Mouse (Mus musculus): Measurements from ENCODE around the gene Dst.
"Not testable (repeated sequence)": the region's sequence is repeated elsewhere in the genome, so short reads cannot be mapped to it uniquely, and the experiment has no call there.

The Dst gene

GRCm38 (mm10) chr1:34063943-34064342, 155.9 kb downstream of the Dst start:
- no peak for DNase-seq (ENCODE audit: low spot score)

DNA sequence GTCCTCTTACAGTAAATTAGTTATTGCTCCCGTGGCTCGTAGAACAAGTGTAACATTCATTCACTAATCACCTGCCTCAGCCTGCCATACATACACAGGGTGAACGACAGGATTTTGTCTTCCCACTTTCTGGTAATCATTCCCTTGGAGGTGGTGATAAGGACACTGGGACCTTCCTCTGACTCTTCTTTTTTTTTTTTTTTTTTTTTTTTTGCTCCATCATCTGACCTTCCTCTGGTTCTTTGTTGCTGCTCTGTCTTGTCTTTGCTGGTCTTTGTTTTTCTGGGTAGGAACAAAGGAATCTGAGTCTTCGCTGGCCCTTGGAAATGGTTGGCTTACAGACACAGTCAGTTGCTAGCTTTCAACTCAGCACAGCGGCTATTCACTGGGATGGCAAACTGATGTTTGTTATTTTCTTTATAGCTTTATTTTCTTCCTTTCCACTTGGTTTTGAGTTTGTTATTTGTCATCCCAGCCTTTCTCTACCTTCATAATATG, 157.6 kb downstream of the Dst start:
- no peak for DNase-seq (ENCODE audit: low spot score)

GRCm38 (mm10) chr1:34066401-34066800, 158.4 kb downstream of the Dst start:
- DNase-seq (ENCODE audit: low spot score): not testable (repeated sequence)

- DNase-seq (ENCODE audit: low spot score): no peak
Observed at GRCm38 (mm10) chr1:34068341-34068740, 160.3 kb downstream of the Dst start.

DNA sequence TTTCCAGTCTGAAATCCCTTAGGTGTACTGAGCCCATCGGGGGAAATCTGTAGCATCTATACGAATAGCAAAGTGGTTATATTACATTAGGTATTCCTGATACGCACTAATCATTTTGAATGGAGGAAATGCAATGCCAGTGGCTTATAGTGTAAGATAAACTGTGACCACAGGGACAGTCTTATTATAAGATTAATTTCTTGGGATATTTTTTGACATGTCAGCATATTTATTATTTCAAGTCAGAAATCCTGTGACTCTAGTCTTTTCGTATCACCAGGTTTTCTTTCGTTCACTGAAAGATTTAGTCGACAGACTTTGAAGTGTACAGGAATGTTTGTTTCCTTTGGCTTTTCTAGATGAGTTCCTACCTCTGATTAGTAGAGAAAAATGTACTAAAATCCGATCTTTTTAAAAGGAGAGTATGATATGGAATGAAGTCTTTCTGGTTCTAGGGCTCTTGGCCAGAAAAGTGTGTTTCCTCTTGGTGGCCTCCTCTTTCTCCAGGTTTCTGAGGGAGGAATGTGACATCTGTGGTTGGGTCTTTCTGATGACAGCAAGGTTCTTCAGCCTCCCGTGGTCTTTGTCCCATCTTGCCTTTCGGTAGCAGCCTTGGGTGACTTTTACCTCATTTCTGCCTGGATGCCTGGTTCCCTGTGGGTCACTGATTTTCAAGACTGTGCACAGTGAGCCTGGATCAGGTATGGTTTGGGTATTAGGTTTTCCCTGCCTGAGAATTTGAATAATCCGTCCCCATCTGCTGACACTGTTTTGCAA, 161.7 kb downstream of the Dst start:
- no peak for DNase-seq (ENCODE audit: low spot score)

GRCm38 (mm10) chr1:34070474-34070873, 162.4 kb downstream of the Dst start:
- DNase-seq (ENCODE audit: low spot score): no peak

DNA sequence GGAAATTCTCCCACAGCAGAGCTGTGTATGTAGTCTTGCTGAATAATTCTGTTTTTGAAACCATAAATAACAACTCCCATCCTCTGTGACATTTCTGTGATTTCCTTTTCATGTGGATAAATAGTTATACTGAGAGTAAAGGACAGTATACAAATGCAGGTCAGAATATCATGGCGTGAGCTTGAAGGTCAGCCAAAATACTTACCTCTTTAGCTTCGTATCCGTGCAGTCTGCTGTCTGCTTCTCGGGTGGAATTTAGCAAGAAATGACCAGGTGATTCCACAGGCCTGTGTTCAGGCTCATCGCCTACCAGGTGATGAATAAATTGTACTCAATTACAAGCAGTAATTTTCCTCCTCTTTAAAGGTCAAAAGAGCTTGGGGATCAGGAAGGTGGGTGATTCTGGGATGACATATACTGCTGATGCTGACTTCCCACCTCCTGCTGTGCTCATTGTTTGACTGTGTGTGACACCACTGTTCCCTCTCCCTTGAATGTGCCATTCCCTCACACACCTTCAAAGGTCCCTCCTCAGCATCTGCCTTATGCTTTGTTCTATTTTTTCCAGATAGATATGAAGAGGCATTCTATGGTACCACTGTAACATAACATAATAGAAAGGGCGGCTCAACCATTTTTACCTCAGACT, 163.1 kb downstream of the Dst start:
- DNase-seq (ENCODE audit: low spot score): no peak

- no peak for DNase-seq (ENCODE audit: low spot score)
Observed at GRCm38 (mm10) chr1:34072262-34072661, 164.2 kb downstream of the Dst start.

DNA sequence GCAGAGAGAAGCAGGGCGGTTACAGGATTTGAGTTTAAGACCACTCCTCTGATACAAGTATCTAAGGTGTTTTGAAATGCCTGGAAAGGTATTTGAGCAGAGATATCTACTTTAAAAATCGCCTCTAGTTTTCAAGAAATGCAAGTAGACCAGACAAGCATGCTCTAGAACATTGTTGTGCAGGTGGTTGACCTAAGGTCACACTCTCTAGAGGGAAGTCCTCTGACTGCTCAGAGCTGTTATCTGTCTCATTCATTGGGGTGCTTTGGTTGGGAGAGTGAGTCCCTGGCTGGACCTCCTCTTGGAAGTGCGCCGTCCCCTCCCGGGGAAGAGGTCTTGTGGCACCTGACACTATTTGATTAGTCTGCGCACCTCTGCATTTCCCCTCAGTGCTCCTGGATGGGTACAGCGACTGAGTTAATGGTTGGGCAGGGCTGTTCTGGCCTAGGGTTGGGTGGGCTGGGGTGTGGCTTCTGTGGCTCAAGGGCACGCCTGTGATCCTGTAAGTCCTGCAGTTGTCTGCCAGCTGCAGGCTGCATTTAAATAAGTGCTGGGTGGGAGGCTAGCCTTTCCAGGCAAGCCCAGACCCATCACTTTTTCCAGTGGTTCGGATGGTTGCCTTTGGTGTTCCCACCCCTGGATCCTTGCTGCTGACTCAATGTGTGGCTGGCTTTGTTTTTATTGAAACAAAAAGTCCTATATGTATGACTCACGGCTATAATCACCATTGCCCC, 165.6 kb downstream of the Dst start:
- no peak for DNase-seq (ENCODE audit: low spot score)

DNA sequence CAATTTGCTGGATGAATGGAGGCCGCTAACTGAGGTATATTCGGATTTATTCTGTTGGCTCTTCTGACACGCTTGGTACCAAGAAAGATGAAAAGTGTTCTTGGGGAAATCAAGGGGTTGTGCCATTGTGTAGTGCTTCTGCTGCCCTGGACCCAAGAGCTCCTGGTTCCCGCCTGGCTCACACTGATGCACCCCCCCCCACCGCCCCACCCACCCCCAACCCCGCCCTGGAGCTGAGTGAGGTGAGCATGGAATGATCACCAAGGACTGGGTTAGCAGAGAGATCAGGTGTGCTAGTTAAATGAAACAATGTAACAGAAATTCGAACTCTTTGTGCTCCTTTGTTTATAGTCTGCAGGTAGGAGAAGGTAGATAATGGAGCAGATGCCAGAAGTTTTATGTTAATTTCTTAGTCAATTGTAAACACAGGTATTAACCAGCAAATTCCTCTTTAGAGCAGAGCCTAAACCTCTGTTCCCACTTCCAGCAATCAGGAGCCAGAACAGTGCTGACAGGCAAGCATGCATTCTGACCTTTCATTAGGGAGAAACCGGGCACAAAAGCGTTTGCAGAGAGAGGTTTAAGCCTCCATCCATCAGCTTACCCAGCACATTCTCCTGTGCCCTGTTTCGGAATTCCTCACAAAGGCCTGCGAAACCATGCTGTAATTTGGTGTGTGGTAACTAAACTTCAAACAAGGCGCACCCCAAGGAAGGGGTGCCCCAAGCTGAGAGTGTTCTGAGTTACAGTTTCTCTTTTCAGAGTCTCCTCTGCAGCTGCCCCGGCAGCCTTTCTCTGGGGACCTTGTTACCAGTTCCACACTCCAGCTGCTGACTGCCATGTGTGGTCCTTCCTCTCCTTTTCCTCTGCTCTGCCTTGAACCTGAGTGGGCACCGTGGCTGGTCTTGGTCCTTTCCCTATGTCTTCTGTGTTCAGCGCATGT, 166.5 kb downstream of the Dst start:
- no peak for DNase-seq (ENCODE audit: low spot score)

- DNase-seq (ENCODE audit: low spot score): no peak
Observed at GRCm38 (mm10) chr1:34076701-34077421, 168.8 kb downstream of the Dst start.

- no peak for DNase-seq (ENCODE audit: low spot score)
Observed at GRCm38 (mm10) chr1:34077422-34077790, 169.4 kb downstream of the Dst start.

GRCm38 (mm10) chr1:34077941-34078340, 169.9 kb downstream of the Dst start:
- no peak for DNase-seq (ENCODE audit: low spot score)

- no peak for DNase-seq (ENCODE audit: low spot score)
Observed at GRCm38 (mm10) chr1:34089011-34089410, 181.0 kb downstream of the Dst start.

DNA sequence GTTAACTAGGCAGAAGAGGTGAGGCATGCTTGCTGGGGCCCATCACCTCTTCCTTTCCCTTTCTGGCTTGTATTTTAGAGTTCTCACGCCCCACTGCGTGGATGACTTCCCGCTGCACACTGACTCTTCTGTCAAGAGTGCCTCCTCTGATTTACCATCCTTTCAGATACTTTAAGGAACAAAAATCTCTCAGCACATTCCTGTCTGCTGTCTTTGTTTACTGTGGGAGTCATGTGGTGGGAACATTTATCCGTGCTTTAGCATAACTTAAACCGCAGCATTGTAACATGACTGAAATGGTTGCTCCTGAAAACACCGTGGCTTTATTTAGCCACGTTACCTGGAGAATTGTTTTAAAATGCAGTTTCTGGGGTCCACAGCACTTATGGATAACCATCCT, 182.7 kb downstream of the Dst start:
- no peak for DNase-seq (ENCODE audit: low spot score)

- no peak for DNase-seq (ENCODE audit: low spot score)
Observed at GRCm38 (mm10) chr1:34093652-34094051, 185.6 kb downstream of the Dst start.

DNA sequence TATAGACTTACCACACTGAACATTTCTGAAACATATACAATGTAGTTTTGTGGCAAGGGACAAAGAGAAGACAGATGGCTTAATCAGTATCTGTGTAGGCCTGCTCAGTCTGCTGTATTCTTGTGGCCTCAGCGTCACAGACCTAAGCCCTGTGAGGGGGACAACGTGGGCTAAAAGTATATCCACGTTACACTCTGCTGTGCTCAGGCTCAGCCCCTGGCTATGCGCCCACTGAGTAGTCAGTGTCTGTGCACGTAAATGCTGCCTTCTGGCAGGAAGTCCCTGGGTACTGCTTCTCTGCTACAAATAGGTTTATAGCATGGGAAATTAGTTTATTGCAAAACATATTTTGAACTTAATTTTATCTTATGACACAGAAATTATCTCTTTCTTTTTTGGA, 186.3 kb downstream of the Dst start:
- no peak for DNase-seq (ENCODE audit: low spot score)

GRCm38 (mm10) chr1:34095173-34095572, 187.1 kb downstream of the Dst start:
- DNase-seq (ENCODE audit: low spot score): no peak

GRCm38 (mm10) chr1:34096923-34097322, 188.9 kb downstream of the Dst start:
- DNase-seq (ENCODE audit: low spot score): no peak

- no peak for DNase-seq (ENCODE audit: low spot score)
Observed at GRCm38 (mm10) chr1:34097640-34098039, 189.6 kb downstream of the Dst start.

GRCm38 (mm10) chr1:34099439-34099838, 191.4 kb downstream of the Dst start:
- no peak for DNase-seq (ENCODE audit: low spot score)
